Mouse (Mus musculus): Measurements from ENCODE around the gene Sri. TPM values are rescaled to one million over a fixed set of nuclear protein-coding genes. Genes with fewer than 3 reads are reported as not detected.

Gene Sri
- polyA plus RNA-seq, 1 experiment: 134 TPM

DNA sequence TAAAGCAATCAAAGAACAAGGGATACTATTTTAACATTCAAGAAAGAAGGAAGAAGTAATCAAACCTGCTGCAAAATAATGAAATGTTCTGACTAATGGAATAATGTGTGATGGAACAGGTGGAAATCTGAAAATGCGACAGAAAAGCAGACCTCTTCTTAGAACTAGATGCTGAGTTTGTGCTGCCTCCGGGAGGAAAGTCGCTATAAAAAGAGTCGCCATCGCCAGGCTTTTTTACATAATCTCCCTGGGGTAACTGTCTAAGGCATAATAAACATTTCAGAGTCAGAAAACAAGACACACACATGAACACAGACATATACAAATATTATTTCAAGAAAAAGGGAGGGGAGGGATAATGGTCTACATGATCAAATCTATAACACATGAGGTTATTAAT is 49.0 kb downstream of the Sri start:
- H3K4me3 ChIP-seq (ENCODE audit: insufficient read depth, low read length): no peak overlapping the region
- H3K4me1 ChIP-seq (ENCODE audit: control insufficient read depth, insufficient read depth, low read length): no peaks in the 10 kb centered on the region
- H3K27ac ChIP-seq (ENCODE audit: insufficient read depth, low read length): no peak overlapping the region
- no peak for TF ChIP-seq POLR2A (IDR thresholded peaks at IDR 0.05; ENCODE audit: low read depth, low read length)
- TF ChIP-seq CTCF (IDR thresholded peaks at IDR 0.05; ENCODE audit: borderline replicate concordance, insufficient read depth, low read length): no peak

DNA sequence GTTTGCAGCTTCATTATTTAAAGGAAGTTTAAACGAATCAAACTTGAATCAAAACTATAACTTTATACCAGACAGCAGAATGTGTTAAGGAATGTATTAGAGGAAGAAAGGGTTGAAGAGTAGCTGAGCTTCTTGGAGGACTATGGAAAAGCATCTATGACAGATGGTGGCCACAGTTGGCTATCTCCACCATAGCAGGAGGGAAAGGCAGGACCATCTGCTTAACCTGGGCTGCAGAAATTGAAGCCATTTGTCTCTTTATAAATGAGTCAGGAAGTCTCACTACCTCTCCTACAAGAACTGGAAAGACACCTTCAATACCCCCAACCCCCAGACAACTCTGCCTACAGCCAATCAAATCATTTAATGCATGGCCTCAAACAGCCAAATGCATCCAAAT is 49.8 kb downstream of the Sri start:
- Histone ChIP-seq H3K4me3 (ENCODE audit: insufficient read depth, low read length) (no peak overlapping the region), H3K4me1 (ENCODE audit: control insufficient read depth, insufficient read depth, low read length) (no peaks in the 10 kb centered on the region), H3K27ac (ENCODE audit: insufficient read depth, low read length) (no peak overlapping the region)
- no peak for TF ChIP-seq CTCF (IDR thresholded peaks at IDR 0.05; ENCODE audit: borderline replicate concordance, insufficient read depth, low read length)
- no peak for TF ChIP-seq POLR2A (IDR thresholded peaks at IDR 0.05; ENCODE audit: low read depth, low read length)

DNA sequence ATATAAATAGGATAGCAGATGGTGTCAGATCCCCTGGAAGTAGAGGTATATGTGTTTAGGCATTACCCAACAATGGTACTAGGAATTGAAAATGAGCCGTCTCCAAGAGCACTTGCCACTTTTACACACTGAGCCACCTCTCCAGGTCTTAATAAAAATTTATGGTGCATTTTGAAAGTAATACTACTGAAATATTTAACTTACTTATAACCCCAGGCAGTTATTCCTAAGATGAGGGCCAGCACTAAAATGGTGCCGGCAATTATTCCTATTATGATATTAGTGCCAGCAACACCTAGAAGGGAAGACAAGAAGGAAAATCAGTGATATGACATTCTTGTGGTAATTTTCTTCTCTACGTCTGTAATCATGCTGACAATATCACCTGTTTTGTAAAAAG is 65.8 kb downstream of the Sri start:
- H3K4me3 ChIP-seq (ENCODE audit: insufficient read depth, low read length): no peak overlapping the region
- TF ChIP-seq POLR2A (IDR thresholded peaks at IDR 0.05; ENCODE audit: low read depth, low read length) (no peak), CTCF (IDR thresholded peaks at IDR 0.05; ENCODE audit: borderline replicate concordance, insufficient read depth, low read length) (no peak)
- H3K27ac ChIP-seq (ENCODE audit: insufficient read depth, low read length): no peak overlapping the region

DNA sequence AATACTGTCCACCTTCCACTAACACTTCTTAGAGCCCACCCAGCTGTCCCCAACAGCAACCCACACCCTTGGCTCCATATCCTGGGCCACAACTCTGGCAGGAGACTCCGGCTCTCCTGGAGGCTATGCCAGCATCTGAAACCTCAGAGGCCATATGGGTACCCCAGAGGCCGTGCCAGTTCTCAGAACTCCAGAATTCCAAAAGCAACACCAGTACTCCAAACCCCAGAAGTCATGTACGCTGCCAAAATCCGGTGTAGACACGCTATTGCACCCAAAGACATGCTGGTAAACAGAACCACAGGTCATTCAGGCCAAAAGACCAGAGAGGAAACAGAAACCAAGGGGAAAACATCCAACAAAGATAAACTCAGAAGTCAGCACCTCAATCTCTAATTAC is 66.4 kb downstream of the Sri start:
- Histone ChIP-seq H3K4me3 (ENCODE audit: insufficient read depth, low read length) (no peak overlapping the region), H3K4me1 (ENCODE audit: control insufficient read depth, insufficient read depth, low read length) (no peaks in the 10 kb centered on the region), H3K27ac (ENCODE audit: insufficient read depth, low read length) (no peak overlapping the region)
- TF ChIP-seq POLR2A (IDR thresholded peaks at IDR 0.05; ENCODE audit: low read depth, low read length) (no peak), CTCF (IDR thresholded peaks at IDR 0.05; ENCODE audit: borderline replicate concordance, insufficient read depth, low read length) (no peak)

More for the DNA sequence above, 65.8 kb downstream of the Sri start:
- no peaks in the 10 kb centered on the region for H3K4me1 ChIP-seq (ENCODE audit: control insufficient read depth, insufficient read depth, low read length)

DNA sequence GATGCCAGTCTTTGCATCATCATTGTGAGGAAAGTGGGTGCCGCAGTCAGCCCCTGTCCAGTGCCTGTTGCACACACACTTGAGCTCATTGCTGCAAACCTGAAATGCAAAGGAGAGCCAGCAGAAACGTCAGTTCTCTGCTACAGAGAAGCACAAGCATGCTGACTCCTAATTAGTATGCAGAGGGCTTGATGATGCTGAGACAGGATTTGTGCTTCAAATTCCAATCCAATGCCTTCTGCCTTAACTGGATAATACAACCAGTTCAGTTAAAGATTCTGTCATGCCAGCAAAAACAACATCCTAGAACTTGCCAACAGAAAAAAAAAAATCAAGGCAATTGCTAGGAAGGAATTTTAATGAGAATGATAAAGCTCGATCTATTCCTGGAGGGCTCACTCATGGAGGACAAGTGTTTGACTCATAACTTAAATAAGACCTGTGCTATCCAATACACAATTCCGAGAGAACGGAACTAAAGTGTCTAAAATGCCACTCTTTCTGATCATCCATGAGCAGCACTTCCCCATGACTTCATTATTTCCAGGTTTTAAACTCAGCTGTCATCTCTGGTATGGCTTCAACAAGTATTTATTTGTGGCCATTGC is 70.8 kb downstream of the Sri start:
- Histone ChIP-seq H3K4me1 (ENCODE audit: control insufficient read depth, insufficient read depth, low read length) (peaks cover 2% of the 10 kb centered on the region), H3K27ac (ENCODE audit: insufficient read depth, low read length) (no peak overlapping the region), H3K4me3 (ENCODE audit: insufficient read depth, low read length) (no peak overlapping the region)
- TF ChIP-seq POLR2A (IDR thresholded peaks at IDR 0.05; ENCODE audit: low read depth, low read length): no peak

Other genes with a start within 250 kb of the Sri start
- 0.15 and 0.86 TPM in 2 replicates for gene Steap4, start 85.6 kb upstream of the Sri start, polyA plus RNA-seq (2011; ENCODE audit: insufficient read length, low read depth, missing spikeins)

All from embryonic fibroblast, embryonic 13.5 days (primary cell).